Mouse (Mus musculus) regulatory T cell (primary cell): ENCODE measurements around the gene Plod1.

ENCODE experiments used
- in situ Hi-C: fragments of 300-600 bp; cut with MboI, MseI; formaldehyde crosslinking; loops from one replicate; pipeline ENCODE4 v1.15.1; 2025; ENCODE audit warnings: high pct_unique_total_duplicates

Gene Plod1

DNA sequence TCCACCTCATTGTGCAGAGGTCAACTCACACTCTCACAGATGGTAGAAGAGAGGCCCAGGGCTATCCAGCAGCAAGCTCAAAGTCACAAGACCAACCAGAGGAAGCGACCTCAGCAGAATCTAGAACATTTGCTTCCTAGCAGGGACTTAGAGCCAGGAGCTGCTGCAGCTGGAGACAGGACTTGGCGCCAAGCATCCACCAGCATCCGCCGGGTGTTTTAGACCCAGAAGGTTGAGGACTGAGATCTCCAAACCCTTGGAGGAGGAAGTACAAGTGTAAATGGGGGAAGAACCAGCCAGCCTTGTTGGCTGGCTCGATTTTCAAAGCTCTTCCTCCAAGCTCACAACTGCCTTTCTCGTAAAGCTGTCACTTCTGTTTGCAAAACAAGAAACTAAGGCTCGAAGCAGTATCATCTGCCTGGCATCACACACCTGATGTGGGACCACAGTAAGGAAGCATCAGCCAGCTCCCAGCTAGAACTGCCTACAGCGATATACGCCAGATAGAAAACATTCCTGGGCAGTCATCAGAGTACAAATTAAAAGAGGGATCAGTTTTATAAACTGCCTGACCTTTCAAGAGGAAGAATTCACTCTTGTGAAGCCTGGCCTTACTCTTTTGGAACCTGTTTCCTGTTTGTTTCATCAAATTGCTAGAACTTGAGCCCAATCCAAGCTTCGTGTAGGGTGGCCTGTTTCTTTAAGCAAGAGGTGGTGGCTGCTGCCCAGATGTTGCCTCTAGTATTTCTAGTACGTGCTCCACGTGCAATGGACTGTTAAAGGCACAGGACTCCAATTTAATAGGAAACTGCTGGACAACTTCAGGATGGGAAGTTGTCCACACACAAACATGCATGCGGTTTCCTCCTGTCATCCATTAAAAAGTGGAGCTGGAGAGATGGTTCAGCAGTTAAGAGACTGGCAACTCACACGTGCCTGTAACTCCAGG lies 1.9 kb upstream of the Plod1 start:
- in situ Hi-C loops, result no loop called here

DNA sequence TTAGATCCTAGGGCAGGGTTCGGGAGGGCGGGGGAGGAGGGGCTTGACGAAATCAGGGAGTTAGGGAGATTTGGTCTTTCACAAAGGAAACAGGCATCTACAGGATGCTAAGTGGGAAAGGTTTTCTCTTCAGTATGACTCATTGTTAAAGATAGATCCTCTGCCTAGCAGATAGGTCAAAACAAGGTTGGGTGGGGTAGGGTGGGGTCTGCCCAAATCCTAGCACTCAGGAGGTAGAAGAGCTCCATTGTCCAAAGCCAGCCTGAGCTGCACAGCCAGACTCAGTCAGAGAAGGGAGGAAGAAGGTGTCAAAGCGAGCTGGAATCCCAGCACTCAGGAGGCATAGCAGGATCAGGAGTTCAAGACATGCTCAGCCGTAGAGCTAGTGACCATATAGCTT lies 919 bp upstream of the Plod1 start:
- in situ Hi-C loops, result no loop called here

DNA sequence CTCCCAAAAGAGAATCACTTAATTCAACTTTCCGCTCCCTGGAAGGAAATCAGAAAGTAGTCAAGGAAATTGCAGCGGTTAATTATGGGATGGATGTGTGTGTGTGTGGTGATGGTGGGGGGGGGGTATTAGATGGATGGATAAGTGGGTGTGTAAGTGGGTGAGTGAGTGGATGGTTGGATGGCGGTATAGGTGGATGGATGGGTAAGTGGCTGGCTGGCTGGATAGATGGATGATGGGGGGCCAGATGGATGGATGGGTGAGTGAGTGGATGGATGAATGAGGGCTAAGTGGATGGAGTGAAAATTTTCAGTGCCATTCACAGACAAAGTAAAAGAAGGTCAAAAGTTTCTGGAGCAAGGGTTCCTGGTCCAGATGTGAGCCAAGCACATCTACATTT lies 454 bp upstream of the Plod1 start:
- in situ Hi-C loops, result no loop called here

DNA sequence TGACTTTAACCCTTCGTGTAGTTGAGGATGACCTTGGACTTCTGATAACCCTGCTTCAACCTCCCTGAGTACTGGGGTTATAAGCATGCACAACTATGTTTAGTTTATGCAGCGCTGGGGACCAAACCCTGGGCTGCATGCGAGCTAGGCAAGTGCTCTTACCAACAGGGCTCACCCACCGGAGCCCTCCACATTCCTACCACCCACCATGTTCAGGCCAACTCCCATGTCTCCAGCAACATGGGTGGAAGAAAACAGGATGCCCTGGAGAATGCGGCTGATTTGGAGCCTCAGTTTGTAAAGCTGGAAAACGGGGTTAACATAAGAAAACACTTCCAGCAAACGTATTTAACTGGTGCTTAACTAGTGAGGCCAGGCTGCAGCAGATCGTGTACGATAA lies 663 bp downstream of the Plod1 start:
- in situ Hi-C loops, result no loop called here

DNA sequence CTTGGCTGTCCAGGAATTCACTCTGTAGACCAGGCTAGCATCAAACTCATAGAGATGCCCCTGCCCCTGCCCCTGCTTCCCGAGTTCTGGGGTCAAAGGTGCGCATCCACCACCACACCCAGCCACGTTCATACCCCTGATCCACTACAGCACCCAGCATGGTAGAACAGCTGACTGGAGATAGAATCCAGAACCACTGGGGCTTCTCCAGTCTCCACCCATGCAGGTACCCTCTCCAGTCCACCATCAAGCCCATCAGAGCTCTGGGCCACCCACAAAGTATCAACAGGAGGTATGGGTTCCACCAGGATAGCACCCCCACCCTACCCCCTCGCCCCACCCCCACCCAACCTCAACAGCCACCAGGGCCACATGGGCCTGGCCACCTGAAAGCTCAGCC lies 2.0 kb downstream of the Plod1 start:
- in situ Hi-C loops, result no loop called here

DNA sequence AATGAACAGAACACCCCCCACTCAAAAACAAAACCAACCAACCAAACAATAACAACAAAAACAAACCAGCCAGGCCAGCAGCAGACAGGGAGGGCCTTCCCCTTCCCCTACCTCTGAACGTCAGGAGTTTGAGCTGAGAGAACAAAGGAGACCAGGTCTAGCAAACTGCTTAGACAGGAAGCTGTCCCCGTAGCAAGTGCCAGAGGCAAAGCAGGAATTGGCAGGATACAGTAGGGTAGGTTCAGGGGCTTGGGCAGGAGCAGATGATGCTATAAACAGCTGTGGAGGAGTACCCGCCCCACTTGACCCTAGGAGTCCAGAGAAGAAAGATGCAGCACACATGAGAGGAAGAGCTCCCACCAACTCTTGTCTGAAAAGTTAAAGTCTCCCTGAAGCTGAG lies 2.4 kb downstream of the Plod1 start:
- in situ Hi-C loops, result no loop called here

DNA sequence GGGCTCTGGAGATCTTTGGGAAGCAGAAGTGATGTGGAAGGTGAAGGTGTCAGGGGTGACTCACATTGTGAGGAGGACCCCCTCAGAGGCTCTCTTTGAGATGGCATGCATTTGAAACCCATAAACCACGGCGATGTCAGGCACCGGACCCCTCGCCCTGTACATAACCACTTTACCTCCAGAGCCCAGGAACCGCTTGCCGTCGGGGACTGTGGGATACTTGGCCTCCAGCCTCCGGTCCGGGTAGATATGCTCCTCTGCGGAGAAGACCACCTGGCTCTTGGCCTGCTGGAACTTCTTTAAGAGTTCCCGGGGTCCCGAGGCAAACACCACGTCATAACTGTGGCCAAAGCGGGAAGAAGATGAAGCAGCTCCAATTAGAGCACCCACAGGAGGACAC lies 5.6 kb downstream of the Plod1 start:
- in situ Hi-C loops, result no loop called here

DNA sequence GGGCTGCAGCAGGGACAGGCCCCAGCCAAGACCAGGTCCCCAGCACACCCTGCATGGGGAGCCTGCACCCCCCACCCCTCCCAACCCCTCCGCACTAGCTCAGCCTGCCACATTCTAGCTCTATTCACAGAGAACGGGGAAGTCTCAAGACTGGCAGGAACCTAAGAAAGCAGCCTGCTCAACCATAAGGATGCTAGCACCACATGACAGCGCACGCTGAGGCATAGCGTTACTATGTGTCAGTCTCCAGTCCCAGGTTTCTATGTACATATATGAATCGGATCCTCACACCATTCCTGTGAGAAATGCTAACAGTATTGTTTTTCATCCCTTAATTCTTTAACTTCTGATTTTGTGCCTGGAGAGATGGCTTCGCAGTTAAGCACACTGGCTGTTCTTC lies 8.0 kb downstream of the Plod1 start:
- in situ Hi-C loops, result no loop called here

DNA sequence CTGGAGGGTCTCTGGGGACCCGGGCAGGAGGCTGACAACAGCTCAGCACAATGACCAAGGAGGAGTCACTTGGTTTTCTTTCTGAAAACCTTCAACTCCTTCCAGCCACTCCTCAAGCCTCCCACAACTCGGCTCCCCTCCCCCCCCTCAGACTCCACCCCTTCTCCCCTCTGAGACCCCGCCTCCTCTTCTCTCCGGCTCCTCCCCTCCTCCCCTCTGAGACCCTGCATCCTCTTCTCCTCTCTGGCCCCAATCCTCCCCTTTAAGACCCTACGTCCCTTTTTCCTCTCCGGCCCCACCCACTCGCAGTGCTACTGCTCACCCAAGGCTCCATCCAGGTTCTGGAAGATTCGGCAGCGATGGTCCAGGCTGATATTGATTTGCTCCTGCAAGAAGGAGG lies 8.4 kb downstream of the Plod1 start:
- in situ Hi-C loops, result no loop called here

DNA sequence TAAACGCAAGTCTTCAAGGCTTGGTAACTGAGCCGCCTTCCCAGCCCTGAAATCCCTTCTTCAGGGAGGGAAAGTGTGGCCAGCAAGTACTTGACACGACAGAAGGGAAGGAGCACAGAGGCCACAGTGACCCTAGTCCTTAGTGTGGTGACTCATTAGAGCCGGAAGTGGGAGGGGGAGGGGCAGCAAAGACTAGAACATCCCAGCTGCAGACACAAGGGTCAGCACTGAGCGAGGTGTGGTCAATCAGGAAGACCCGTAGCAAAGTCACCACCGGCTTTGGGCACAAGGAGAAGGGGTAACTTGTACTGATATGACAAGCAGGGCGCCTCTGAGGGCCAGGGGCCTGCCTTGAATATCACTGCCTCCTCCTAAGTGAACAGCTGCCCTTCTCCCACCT lies 8.9 kb downstream of the Plod1 start:
- in situ Hi-C loops, result no loop called here

DNA sequence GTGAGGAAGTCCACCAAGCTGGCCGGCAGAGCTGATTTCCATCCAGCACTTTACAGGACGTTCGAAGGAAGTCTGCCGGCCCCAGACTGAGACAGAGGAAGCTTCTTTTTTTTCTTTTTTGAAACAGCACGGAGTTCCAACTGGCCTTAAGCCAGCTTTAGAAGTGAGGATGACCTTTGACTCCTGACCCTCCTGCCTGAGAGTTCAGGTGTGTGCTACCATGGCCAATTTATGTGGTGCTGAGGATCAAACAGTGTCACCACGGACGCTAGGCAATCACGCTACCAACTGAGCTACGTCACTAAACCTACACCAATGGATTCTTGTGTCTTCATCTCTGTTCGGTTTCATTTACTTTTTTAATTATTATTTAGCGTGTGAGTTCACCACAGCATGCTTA lies 14.2 kb downstream of the Plod1 start:
- in situ Hi-C loops, result no loop called here

DNA sequence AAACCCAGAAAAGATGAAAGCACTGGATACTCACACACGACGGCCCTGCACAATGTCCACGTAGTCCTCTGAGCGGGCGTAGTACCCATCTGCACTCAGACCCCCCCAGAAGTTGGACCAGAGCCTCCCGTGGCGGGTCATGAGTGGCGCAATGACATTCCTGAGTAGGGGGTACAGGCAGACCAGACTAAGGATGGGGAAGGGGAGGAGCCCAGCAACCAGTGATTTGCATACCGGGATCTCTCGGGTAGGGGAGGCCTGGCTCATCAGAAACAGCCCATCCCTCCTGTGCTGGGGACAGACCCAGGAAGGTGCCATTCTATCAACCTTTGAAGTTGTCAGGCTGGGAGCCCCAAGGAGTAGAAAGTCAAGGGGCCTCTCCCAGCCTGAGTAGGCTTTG lies 15.6 kb downstream of the Plod1 start:
- in situ Hi-C loops, result no loop called here

DNA sequence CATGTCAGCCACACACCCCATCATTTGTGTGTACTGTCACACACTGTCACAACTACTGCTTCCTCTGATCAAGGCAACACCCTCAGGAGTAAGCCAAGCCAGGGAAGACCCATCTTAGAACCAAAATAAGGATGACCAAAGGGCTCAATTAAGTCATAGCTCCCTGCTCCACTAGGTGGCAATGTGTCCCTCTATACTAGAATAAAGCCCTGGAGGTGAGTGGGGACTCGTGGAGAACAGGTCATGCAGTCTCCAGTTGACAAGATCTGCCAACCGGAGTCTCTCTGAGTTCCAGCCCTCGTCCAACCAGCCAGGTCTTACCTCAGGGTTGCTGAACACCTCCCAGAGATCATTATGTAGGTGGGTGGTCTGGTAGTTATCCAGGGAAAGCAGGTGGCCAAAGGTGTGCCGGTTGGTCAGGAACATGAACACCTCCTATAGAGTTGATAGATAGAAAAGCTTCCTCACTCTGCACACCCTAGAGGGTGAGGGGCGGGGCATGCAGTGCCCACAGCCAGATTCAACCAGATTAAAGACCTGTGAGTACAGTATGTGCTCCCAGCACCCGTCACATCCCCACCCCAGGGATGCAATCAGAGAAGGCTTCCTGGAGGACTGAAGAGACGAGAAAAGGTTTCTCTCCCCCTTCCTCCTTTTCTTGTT lies 18.0 kb downstream of the Plod1 start:
- in situ Hi-C loops, result no loop called here

DNA sequence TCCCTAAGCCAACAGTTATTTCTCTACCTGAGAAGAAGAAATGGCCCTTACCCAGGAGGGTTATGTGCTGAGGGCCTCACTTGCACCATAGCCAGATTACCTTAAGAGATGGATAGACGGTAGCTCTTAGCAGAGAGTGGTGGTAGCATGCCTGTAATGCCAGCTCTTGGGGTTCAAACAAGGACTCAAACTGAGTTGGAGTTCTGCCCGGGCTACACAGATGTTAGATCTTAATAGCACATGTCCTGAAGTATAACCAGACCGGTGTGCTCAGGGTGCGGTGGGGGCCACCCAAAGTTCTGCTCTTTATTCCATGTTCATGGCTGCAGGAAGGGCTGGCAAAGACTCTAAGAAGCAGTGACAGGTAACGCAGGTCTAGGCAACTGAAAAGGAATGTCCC lies 27.1 kb downstream of the Plod1 start:
- in situ Hi-C loops, result no loop called here

DNA sequence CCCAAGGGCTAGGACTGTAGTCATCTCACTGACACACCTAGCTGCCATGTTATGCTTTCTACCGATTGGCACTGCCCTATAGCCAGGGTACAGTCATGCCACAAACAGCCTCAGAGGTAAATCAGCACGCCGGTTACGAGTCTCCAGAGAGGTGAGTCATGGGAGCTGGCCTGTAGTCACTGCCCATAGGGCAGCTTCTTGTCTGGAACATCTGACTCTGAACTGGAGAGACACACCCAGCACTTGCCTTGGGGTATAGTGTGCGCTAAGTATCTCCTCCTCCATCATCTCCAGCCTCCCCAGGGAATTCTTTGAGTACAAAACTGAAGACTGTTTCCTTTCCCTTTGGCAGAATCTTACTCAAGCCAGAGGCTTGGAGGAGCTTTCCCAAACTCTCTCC lies 30.3 kb downstream of the Plod1 start:
- in situ Hi-C loops, result no loop called here

DNA sequence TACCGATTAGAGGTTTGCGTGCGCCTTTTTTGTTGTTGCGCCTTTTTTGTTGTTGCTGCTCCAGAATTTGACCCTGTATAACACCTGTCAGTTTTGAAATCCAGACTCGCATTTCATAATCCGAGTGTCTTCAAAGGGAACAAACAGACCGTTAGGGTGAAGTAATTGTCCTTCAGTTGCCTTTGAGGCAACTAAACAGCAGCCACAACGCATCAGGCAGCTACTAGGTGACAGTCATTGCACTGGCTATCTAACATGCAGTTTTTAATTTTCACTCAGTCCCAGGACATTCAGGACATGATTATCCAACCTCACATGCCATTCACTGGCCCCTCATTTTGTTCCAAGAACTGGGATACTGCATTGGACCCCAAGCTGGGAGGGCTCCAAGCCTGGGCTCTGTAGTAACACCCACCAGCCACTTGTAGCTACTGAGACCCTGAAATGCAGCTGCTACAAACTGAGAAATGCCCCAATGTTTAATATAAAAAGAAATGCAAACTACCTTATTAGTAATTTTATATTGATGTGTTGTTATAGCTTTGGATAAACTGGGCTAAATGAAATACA lies 31.4 kb downstream of the Plod1 start:
- in situ Hi-C loops, result no loop called here

DNA sequence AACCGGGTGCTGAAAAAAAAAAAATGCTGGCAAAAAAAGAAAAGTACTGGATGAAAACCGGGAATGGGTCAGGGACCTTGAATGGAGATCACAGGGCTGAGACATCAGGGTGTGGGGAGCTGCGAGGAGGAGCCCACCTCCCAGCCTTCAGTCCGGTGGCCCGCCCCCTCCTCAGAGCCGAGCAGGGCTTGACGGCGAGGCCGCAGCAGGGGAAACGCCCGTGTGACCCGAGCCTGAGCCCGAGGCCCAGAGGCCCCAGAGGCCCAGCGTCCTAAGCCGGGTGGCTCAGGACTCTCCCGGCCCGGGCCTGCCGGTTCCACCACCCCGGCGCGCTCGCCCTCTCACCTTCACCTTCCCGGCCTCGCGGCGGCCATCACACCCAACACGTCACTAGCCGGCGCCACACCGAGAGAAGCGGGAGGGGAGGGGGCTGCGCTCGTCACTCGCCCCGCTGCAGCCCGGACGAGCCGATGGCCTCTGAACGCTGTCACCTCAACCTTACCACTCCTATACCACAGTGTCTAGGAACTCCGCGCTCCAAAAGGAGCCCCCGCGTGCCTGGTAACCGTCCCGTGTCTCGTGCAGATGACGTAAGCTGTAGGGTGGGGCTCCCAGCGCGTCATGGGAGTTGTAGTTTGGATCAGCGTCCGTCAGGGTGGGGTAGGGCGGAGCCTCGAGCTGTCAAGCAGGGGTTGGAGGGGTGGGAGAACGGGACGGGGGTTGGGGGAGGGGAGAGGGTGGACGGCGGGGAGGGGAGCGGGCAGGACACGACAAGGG lies 32.1 kb downstream of the Plod1 start, which contains the start of gene Mfn2:
Mfn2 (minus strand) TSS at position 392 of the 777 bp plus-strand sequence.
- in situ Hi-C loops, result no loop called here

DNA sequence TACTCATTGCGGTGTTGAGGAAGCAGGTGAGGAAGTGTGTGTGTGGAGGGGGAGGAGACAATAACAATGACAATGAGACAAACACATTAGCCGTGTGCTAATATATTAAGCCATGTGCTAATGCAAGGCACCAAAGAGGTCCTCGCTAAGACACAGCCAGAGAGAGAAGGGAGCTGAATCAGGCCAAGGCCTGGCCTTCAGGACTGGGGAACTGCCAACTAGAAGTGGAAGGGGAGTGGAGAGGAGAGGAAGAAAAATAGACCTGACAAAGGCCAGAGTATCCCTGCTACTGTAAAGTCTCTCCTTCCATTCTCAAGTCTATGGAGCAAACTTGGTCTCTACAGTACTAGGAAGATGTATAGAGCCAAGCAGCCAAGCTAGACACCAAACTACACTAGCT lies 33.0 kb downstream of the Plod1 start:
- in situ Hi-C loops, result no loop called here

DNA sequence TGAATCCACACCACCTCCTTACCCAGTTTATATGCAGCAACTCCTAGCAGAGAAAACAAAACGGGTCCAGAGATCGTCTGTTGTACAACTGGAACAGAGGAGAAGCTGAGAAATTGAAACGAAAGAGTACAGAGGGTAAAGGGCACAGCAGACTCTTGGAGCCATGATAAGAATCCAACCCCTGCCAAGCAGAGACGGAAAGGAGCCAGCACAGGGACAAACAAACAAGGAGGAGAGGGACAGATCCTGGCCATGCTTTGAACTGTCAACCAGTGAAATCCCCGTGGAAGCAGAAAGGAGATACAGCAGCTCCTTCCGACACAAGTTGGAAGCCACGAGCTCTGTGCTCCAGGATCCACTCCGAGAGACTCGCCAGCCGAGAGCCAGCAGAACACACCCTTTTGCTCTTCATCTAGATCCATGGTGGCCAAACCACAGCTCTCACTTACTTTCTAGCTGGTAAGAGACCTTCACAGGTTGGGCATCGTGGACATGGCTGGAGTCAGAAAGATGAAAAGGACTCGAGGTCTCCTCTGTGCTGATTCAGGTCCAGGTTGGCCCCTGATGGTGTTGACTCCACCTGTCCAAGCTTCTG lies 33.6 kb downstream of the Plod1 start:
- in situ Hi-C loops, result no loop called here

DNA sequence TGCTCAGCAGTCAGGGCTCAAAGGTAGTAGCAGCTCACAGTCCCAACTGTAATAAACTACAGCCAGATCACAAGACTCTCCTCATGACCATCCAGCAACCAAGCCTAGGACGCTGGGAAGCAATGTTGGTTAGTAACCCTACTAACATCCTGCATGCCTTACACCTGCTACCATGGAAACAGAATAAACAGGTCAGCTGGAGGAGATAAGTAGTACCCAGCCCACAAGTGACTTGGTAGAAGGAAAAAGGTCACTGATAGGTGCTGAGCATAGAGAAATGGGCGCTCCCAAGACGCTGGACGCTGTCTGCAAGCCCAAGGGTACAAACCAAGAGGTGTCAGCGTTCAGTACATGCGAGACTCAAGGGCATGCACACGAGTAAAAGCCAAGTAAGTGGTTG lies 36.1 kb downstream of the Plod1 start:
- in situ Hi-C loops, result no loop called here

DNA sequence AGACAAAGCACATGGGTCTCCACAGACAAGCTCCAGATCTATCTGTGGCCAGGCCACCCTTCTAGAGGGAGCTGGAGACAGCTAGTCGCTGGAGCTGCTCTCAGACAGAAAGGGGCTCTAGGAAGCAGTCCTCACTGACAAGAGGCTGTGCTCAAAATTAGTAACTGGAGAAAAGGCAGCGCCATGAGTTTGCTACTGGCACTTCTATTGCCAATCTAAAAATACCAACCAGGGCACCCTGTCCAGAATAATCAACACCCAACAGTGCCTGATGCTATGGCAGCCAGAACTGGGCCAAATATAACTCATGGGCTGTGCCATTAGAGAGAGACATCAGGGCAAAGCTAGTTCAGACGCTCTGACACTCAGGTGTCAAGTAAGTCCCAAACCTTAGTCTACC lies 39.2 kb downstream of the Plod1 start:
- in situ Hi-C loops, result no loop called here

DNA sequence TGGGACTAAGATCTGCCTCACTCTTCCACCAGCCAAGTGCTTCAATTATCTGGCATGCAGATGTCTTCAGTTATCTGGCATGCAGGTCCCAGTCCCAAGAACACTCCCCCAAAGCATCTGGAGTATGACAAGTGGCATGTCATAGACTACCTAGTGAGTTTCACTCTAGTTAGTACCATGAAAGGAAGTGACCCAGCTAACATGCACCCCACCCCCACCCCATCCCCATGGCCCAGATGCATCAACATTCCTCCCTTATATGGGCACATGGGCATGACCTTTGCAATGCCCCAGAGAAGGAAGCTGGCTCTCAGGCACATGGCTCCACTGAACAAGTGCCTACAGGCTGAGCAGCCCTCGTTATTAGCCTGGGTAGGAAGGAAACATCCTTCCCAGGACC lies 40.2 kb downstream of the Plod1 start:
- in situ Hi-C loops, result no loop called here
